Mouse (Mus musculus): ENCODE measurements around the gene Daxx. TPM values are rescaled to one million over a fixed set of nuclear protein-coding genes. Genes with fewer than 3 reads are reported as not detected.
"Not testable (repeated sequence)": the region's sequence is repeated elsewhere in the genome, so short reads cannot be mapped to it uniquely, and the experiment has no call there.

The Daxx gene
- polyA plus RNA-seq, 1 experiment from 2014 or later: 41.8 TPM

DNA sequence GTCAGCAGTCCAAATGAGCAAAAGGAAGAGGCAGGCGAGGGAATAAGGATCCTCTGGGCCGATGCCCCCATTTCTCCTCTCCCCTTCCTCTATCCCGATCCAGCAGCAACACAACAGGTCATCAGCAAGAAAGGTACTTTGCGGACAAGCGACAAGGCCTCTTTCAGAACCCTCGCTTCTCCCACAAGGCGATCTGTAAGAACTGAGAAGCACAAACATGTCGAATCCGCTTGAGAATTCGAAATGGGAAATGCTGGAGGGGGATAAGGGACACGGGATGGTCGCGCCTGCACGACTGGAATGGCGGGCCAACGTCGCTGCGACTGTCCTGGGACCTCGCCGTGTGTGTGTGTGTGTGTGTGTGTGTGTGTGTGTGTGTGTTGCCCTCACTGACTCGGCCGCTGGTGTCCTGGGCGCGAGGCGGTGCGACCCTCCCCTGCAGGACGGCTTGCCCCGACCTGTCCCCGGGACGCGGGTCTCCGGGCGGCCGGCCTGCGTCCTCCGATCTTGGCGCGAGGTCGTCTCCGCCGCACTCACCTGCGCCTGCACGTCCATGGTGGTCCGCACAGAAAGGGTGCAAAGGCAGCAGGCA, 19.2 kb upstream of the Daxx start:
- Histone ChIP-seq H3K9ac (ENCODE audit: low read length) (peak overlapping the region; percentile 58), H3K4me2 (ENCODE audit: low read length) (peak overlapping the region; percentile 56), H3K27ac (ENCODE audit: low read depth) (peak overlapping the region; percentile 47; the same call in 1 of the 2 replicates), H3K36me3 (ENCODE audit: control insufficient read depth, insufficient read depth, low read length) (peaks cover 12% of the 10 kb centered on the region), H3K4me3 (ENCODE audit: low read depth, low read length) (peak overlapping the region; percentile 52)
- H3K4me1 ChIP-seq (replicated peaks; ENCODE audit: control insufficient read depth, insufficient read depth, low read length); H3K9me3 ChIP-seq (ENCODE audit: control insufficient read depth, low read length); H3K27me3 ChIP-seq (replicated peaks; ENCODE audit: control insufficient read depth, insufficient read depth, low read length); ATAC-seq (replicated peaks; ENCODE audit: low FRiP score, low TSS enrichment, low read depth): not testable (repeated sequence)
- under 1% methylated on average over 44 of the region's 44 CpGs for WGBS
- DNase-seq (ENCODE audit: low spot score): peak; percentile 55

DNA sequence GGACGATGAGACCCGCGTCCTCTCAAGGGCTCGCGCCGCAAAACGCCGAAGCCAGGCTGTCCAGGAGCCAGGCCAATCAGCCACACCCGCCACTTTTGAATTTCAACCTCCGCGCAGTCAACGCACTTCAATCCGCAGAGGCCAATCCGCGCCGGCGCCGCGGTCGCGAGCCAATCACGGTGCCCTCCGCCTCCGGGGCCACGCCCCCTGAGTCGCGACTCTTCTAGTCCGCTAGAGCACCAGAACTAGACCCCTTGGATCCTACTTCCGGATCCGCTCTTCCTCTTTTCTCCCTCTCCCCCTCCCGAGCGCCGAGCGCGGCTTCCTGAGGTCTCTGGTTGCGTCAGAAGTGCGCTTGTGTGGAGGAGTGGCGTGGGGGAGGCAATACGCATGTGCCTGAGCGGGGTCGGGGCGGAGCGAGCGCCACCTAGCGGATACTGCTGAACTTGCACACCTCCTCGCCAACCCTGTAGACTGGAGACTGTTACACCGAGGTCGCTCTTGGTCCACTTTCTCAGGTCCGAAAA, 18.6 kb upstream of the Daxx start, which contains the start of gene Kifc1:
Kifc1 (minus strand) TSS at position 129 of the 527 bp plus-strand sequence.
- Histone ChIP-seq H3K9ac (ENCODE audit: low read length) (peak within 1 kb of the TSS; percentile 58), H3K27ac (ENCODE audit: low read depth) (peak within 1 kb of the TSS; percentile 47; the same call in 1 of the 2 replicates), H3K9me3 (ENCODE audit: control insufficient read depth, low read length) (no peaks in the 10 kb centered on the region), H3K4me1 (replicated peaks; ENCODE audit: control insufficient read depth, insufficient read depth, low read length) (peaks cover 9% of the 10 kb centered on the region), H3K4me3 (ENCODE audit: low read depth, low read length) (peak within 1 kb of the TSS; percentile 52), H3K36me3 (ENCODE audit: control insufficient read depth, insufficient read depth, low read length) (peaks cover 8% of the 10 kb centered on the region), H3K4me2 (ENCODE audit: low read length) (peak within 1 kb of the TSS; percentile 56), H3K27me3 (replicated peaks; ENCODE audit: control insufficient read depth, insufficient read depth, low read length) (no peaks in the 10 kb centered on the region)
- DNase-seq (ENCODE audit: low spot score) (peak; percentile 99), ATAC-seq (replicated peaks; ENCODE audit: low FRiP score, low TSS enrichment, low read depth) (peak; percentile 98)
- under 1% methylated on average over 49 of the region's 49 CpGs for WGBS

DNA sequence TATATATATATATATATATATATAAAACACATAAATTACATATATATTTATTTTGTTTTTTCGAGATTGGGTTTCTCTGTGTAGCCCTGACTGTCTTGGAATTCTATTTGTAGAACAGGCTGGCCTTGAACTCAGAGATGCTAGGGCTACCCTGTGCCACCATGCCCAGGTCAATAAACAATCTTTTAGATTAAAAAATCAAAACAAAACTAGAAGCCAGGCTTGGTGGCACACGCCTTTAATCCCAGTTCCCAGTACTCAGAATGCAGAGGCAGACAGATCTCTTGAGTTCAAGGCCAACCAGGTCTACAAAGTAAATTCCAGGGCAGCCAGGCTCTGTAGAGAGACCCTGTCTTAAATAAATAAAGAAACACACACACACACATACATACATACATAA, 17.9 kb upstream of the Daxx start:
- H3K36me3 ChIP-seq (ENCODE audit: control insufficient read depth, insufficient read depth, low read length): peaks cover under 1% of the 10 kb centered on the region
- no peaks in the 10 kb centered on the region for H3K9me3 ChIP-seq (ENCODE audit: control insufficient read depth, low read length)
- H3K4me1 ChIP-seq (replicated peaks; ENCODE audit: control insufficient read depth, insufficient read depth, low read length): peaks cover 9% of the 10 kb centered on the region
- H3K4me3 ChIP-seq (ENCODE audit: low read depth, low read length): no peak overlapping the region
- 72% methylated on average over 2 of the region's 2 CpGs for WGBS
- H3K4me2 ChIP-seq (ENCODE audit: low read length): no peak overlapping the region
- ATAC-seq (replicated peaks; ENCODE audit: low FRiP score, low TSS enrichment, low read depth): no peak
- no peaks in the 10 kb centered on the region for H3K27me3 ChIP-seq (replicated peaks; ENCODE audit: control insufficient read depth, insufficient read depth, low read length)
- no peak for DNase-seq (ENCODE audit: low spot score)
- no peak overlapping the region for H3K27ac ChIP-seq (ENCODE audit: low read depth)
- no peak overlapping the region for H3K9ac ChIP-seq (ENCODE audit: low read length)

GRCm38 (mm10) chr17:33891892-33892291, 17.3 kb upstream of the Daxx start:
- H3K4me2 ChIP-seq (ENCODE audit: low read length); DNase-seq (ENCODE audit: low spot score); H3K27ac ChIP-seq (ENCODE audit: low read depth); H3K9me3 ChIP-seq (ENCODE audit: control insufficient read depth, low read length); ATAC-seq (replicated peaks; ENCODE audit: low FRiP score, low TSS enrichment, low read depth); H3K9ac ChIP-seq (ENCODE audit: low read length); H3K36me3 ChIP-seq (ENCODE audit: control insufficient read depth, insufficient read depth, low read length); H3K4me3 ChIP-seq (ENCODE audit: low read depth, low read length); H3K4me1 ChIP-seq (replicated peaks; ENCODE audit: control insufficient read depth, insufficient read depth, low read length); H3K27me3 ChIP-seq (replicated peaks; ENCODE audit: control insufficient read depth, insufficient read depth, low read length): not testable (repeated sequence)
- 70% methylated on average over 6 of the region's 6 CpGs for WGBS

GRCm38 (mm10) chr17:33892429-33892828, 16.8 kb upstream of the Daxx start:
- no peak for ATAC-seq (replicated peaks; ENCODE audit: low FRiP score, low TSS enrichment, low read depth)
- 20% methylated on average over 7 of the region's 7 CpGs for WGBS
- no peak overlapping the region for H3K27ac ChIP-seq (ENCODE audit: low read depth)
- H3K27me3 ChIP-seq (replicated peaks; ENCODE audit: control insufficient read depth, insufficient read depth, low read length): no peaks in the 10 kb centered on the region
- H3K4me1 ChIP-seq (replicated peaks; ENCODE audit: control insufficient read depth, insufficient read depth, low read length): peaks cover 9% of the 10 kb centered on the region
- H3K36me3 ChIP-seq (ENCODE audit: control insufficient read depth, insufficient read depth, low read length): no peaks in the 10 kb centered on the region
- H3K9me3 ChIP-seq (ENCODE audit: control insufficient read depth, low read length): no peaks in the 10 kb centered on the region
- no peak overlapping the region for H3K4me2 ChIP-seq (ENCODE audit: low read length)
- no peak overlapping the region for H3K4me3 ChIP-seq (ENCODE audit: low read depth, low read length)
- H3K9ac ChIP-seq (ENCODE audit: low read length): no peak overlapping the region
- no peak for DNase-seq (ENCODE audit: low spot score)

GRCm38 (mm10) chr17:33893011-33893410, 16.2 kb upstream of the Daxx start:
- not testable (repeated sequence) for H3K4me1 ChIP-seq (replicated peaks; ENCODE audit: control insufficient read depth, insufficient read depth, low read length); H3K9ac ChIP-seq (ENCODE audit: low read length); H3K36me3 ChIP-seq (ENCODE audit: control insufficient read depth, insufficient read depth, low read length); H3K9me3 ChIP-seq (ENCODE audit: control insufficient read depth, low read length); DNase-seq (ENCODE audit: low spot score); H3K27ac ChIP-seq (ENCODE audit: low read depth); H3K4me3 ChIP-seq (ENCODE audit: low read depth, low read length); ATAC-seq (replicated peaks; ENCODE audit: low FRiP score, low TSS enrichment, low read depth); H3K27me3 ChIP-seq (replicated peaks; ENCODE audit: control insufficient read depth, insufficient read depth, low read length); H3K4me2 ChIP-seq (ENCODE audit: low read length)
- WGBS: 59% methylated on average over 4 of the region's 4 CpGs

- Histone ChIP-seq H3K9me3 (ENCODE audit: control insufficient read depth, low read length) (no peaks in the 10 kb centered on the region), H3K27me3 (replicated peaks; ENCODE audit: control insufficient read depth, insufficient read depth, low read length) (no peaks in the 10 kb centered on the region), H3K4me2 (ENCODE audit: low read length) (no peak overlapping the region), H3K4me1 (replicated peaks; ENCODE audit: control insufficient read depth, insufficient read depth, low read length) (no peaks in the 10 kb centered on the region), H3K27ac (ENCODE audit: low read depth) (no peak overlapping the region), H3K4me3 (ENCODE audit: low read depth, low read length) (no peak overlapping the region), H3K36me3 (ENCODE audit: control insufficient read depth, insufficient read depth, low read length) (no peaks in the 10 kb centered on the region), H3K9ac (ENCODE audit: low read length) (no peak overlapping the region)
- ATAC-seq (replicated peaks; ENCODE audit: low FRiP score, low TSS enrichment, low read depth): no peak
- no peak for DNase-seq (ENCODE audit: low spot score)
- 36% methylated on average over 6 of the region's 6 CpGs for WGBS
Measured at GRCm38 (mm10) chr17:33897114-33897794, 12.0 kb upstream of the Daxx start.

GRCm38 (mm10) chr17:33898193-33898592, 11.0 kb upstream of the Daxx start:
- H3K9me3 ChIP-seq (ENCODE audit: control insufficient read depth, low read length); H3K36me3 ChIP-seq (ENCODE audit: control insufficient read depth, insufficient read depth, low read length); H3K9ac ChIP-seq (ENCODE audit: low read length); H3K27me3 ChIP-seq (replicated peaks; ENCODE audit: control insufficient read depth, insufficient read depth, low read length); H3K4me3 ChIP-seq (ENCODE audit: low read depth, low read length); H3K27ac ChIP-seq (ENCODE audit: low read depth); DNase-seq (ENCODE audit: low spot score); H3K4me1 ChIP-seq (replicated peaks; ENCODE audit: control insufficient read depth, insufficient read depth, low read length); H3K4me2 ChIP-seq (ENCODE audit: low read length); ATAC-seq (replicated peaks; ENCODE audit: low FRiP score, low TSS enrichment, low read depth): not testable (repeated sequence)
- 83% methylated on average over 3 of the region's 4 CpGs for WGBS
